Mouse (Mus musculus) midbrain, embryonic 15.5 days (tissue): ENCODE measurements at regions not wholly inside any gene's neighbourhood (a gene's known extent, or its start where the extent isn't known, plus 50 kb on each side); places are given as distances from the start of the nearest gene placed in this dataset.

ENCODE experiments used
- ATAC-seq: fragments of 200-750 bp; cut with Nextera tagmentation; replicated peaks from 2 replicates; pipeline ENCODE4 v1.8.0; 2017; ENCODE audit warnings: moderate TSS enrichment
- H3K27ac ChIP-seq: fragments of 300-500 bp; sonication (generic); 2 replicates; pipeline ENCODE4 v1.5.1; 2015; ENCODE audit warnings: mild to moderate bottlenecking, inconsistent platforms
- H3K27me3 ChIP-seq: fragments of 300-500 bp; sonication (generic); replicated peaks from 2 replicates; pipeline ENCODE4 v1.6.1; 2015; ENCODE audit warnings: inconsistent platforms
- H3K36me3 ChIP-seq: fragments of 300-500 bp; sonication (generic); replicated peaks from 2 replicates; pipeline ENCODE4 v1.6.1; 2015; ENCODE audit warnings: inconsistent platforms
- H3K4me1 ChIP-seq: fragments of 300-500 bp; sonication (generic); 2 replicates; pipeline ENCODE4 v1.6.1; 2015; ENCODE audit warnings: inconsistent platforms
- H3K4me2 ChIP-seq: fragments of 300-500 bp; sonication (generic); 2 replicates; pipeline ENCODE4 v1.6.1; 2015; ENCODE audit warnings: inconsistent platforms, mild to moderate bottlenecking, moderate library complexity
- H3K4me3 ChIP-seq: fragments of 300-500 bp; sonication (generic); 2 replicates; pipeline ENCODE4 v1.5.1; 2015; ENCODE audit warnings: mild to moderate bottlenecking, inconsistent platforms
- H3K9ac ChIP-seq: fragments of 300-500 bp; sonication (generic); 2 replicates; pipeline ENCODE4 v1.6.1; 2015; ENCODE audit warnings: mild to moderate bottlenecking, inconsistent platforms
- H3K9me3 ChIP-seq: fragments of 300-500 bp; sonication (generic); 2 replicates; pipeline ENCODE4 v1.6.1; 2016; ENCODE audit warnings: inconsistent platforms
- WGBS: fragments of 180-500 bp; shearing (Covaris S2); methylation state at CpG from one replicate; pipeline ENCODE4 v1.1.7; 2015; ENCODE audit warnings: mixed read lengths; 5-methylcytosine and 5-hydroxymethylcytosine counted together

GRCm38 (mm10) chr6:8831204-8831603 lies 52.9 kb upstream of the Ica1 start:
- peak; percentile 72; the same call in 1 of the 2 replicates for ATAC-seq
- Histone ChIP-seq H3K9ac (no peak overlapping the region), H3K4me3 (no peak overlapping the region), H3K4me2 (no peak overlapping the region), H3K27ac (no peak overlapping the region), H3K36me3 (no peaks in the 10 kb centered on the region), H3K4me1 (no peaks in the 10 kb centered on the region), H3K9me3 (no peaks in the 10 kb centered on the region), H3K27me3 (no peaks in the 10 kb centered on the region)
- 47% methylated on average over 2 of the region's 2 CpGs for WGBS

- 69% methylated on average over 1 of the region's 1 CpGs for WGBS
- Histone ChIP-seq H3K27me3 (no peaks in the 10 kb centered on the region), H3K9me3 (no peaks in the 10 kb centered on the region), H3K4me2 (no peak overlapping the region), H3K4me1 (no peaks in the 10 kb centered on the region), H3K9ac (no peak overlapping the region), H3K4me3 (no peak overlapping the region), H3K36me3 (no peaks in the 10 kb centered on the region), H3K27ac (no peak overlapping the region)
- ATAC-seq = peak; percentile 45; the same call in 1 of the 2 replicates
Measured at GRCm38 (mm10) chr6:8832924-8833323, 54.6 kb upstream of the Ica1 start.

- no peak overlapping the region for H3K4me3 ChIP-seq
- no peak overlapping the region for H3K4me2 ChIP-seq
- H3K9ac ChIP-seq = no peak overlapping the region
- H3K4me1 ChIP-seq = no peaks in the 10 kb centered on the region
- H3K27me3 ChIP-seq = no peaks in the 10 kb centered on the region
- no peaks in the 10 kb centered on the region for H3K36me3 ChIP-seq
- WGBS = 76% methylated on average over 5 of the region's 5 CpGs
- ATAC-seq = no peak
- no peaks in the 10 kb centered on the region for H3K9me3 ChIP-seq
- no peak overlapping the region for H3K27ac ChIP-seq
Measured at GRCm38 (mm10) chr6:8853657-8854056, 75.4 kb upstream of the Ica1 start.

GRCm38 (mm10) chr6:8860581-8860980 lies 82.3 kb upstream of the Ica1 start:
- no peak overlapping the region for H3K27ac ChIP-seq
- no peak for ATAC-seq
- H3K4me1 ChIP-seq = no peaks in the 10 kb centered on the region
- 91% methylated on average over 2 of the region's 2 CpGs for WGBS
- H3K9me3 ChIP-seq = no peaks in the 10 kb centered on the region
- no peak overlapping the region for H3K4me3 ChIP-seq
- no peaks in the 10 kb centered on the region for H3K27me3 ChIP-seq
- no peak overlapping the region for H3K9ac ChIP-seq
- no peaks in the 10 kb centered on the region for H3K36me3 ChIP-seq
- H3K4me2 ChIP-seq = no peak overlapping the region

GRCm38 (mm10) chr6:8863843-8864620 lies 84.2 kb upstream of the Nxph1 start:
- Histone ChIP-seq H3K4me3 (no peak overlapping the region), H3K4me1 (no peaks in the 10 kb centered on the region), H3K9me3 (no peaks in the 10 kb centered on the region), H3K4me2 (no peak overlapping the region), H3K27me3 (no peaks in the 10 kb centered on the region), H3K36me3 (no peaks in the 10 kb centered on the region), H3K9ac (no peak overlapping the region), H3K27ac (no peak overlapping the region)
- WGBS = 55% methylated on average over 8 of the region's 8 CpGs
- ATAC-seq = no peak

- H3K4me2 ChIP-seq = no peak overlapping the region
- no peaks in the 10 kb centered on the region for H3K9me3 ChIP-seq
- peak; percentile 72 for ATAC-seq
- no peaks in the 10 kb centered on the region for H3K27me3 ChIP-seq
- no peak overlapping the region for H3K9ac ChIP-seq
- WGBS = 39% methylated on average over 11 of the region's 11 CpGs
- peaks cover 11% of the 10 kb centered on the region; the same call in 1 of the 2 replicates for H3K4me1 ChIP-seq
- H3K27ac ChIP-seq = no peak overlapping the region
- H3K4me3 ChIP-seq = no peak overlapping the region
- no peaks in the 10 kb centered on the region for H3K36me3 ChIP-seq
Measured at GRCm38 (mm10) chr6:8877373-8878070, 70.7 kb upstream of the Nxph1 start.

- no peaks in the 10 kb centered on the region for H3K36me3 ChIP-seq
- H3K9me3 ChIP-seq = no peaks in the 10 kb centered on the region
- WGBS = 83% methylated on average over 4 of the region's 4 CpGs
- no peak overlapping the region for H3K9ac ChIP-seq
- H3K27ac ChIP-seq = no peak overlapping the region
- peaks cover 9% of the 10 kb centered on the region; the same call in 1 of the 2 replicates for H3K4me1 ChIP-seq
- no peak overlapping the region for H3K4me3 ChIP-seq
- ATAC-seq = 0 out of 2 replicates have a peak, but pooled peaks have one; percentile 22
- H3K4me2 ChIP-seq = no peak overlapping the region
- no peaks in the 10 kb centered on the region for H3K27me3 ChIP-seq
Measured at GRCm38 (mm10) chr6:8893665-8894064, 54.6 kb upstream of the Nxph1 start.

GRCm38 (mm10) chr6:8896097-8896496 lies 52.1 kb upstream of the Nxph1 start:
- no peak for ATAC-seq
- no peaks in the 10 kb centered on the region for H3K27me3 ChIP-seq
- no peaks in the 10 kb centered on the region for H3K9me3 ChIP-seq
- H3K4me2 ChIP-seq = no peak overlapping the region
- no peak overlapping the region for H3K4me3 ChIP-seq
- peaks cover 9% of the 10 kb centered on the region; the same call in 1 of the 2 replicates for H3K4me1 ChIP-seq
- no peak overlapping the region for H3K27ac ChIP-seq
- H3K36me3 ChIP-seq = no peaks in the 10 kb centered on the region
- H3K9ac ChIP-seq = no peak overlapping the region
- 73% methylated on average over 4 of the region's 4 CpGs for WGBS

- peaks cover 9% of the 10 kb centered on the region; the same call in 1 of the 2 replicates for H3K4me1 ChIP-seq
- H3K36me3 ChIP-seq = no peaks in the 10 kb centered on the region
- 35% methylated on average over 5 of the region's 5 CpGs for WGBS
- H3K27ac ChIP-seq = peak overlapping the region; percentile 30; the same call in 1 of the 2 replicates
- ATAC-seq = peak; percentile 77
- H3K9ac ChIP-seq = no peak overlapping the region
- no peaks in the 10 kb centered on the region for H3K27me3 ChIP-seq
- H3K4me2 ChIP-seq = no peak overlapping the region
- H3K4me3 ChIP-seq = no peak overlapping the region
- no peaks in the 10 kb centered on the region for H3K9me3 ChIP-seq
Measured at GRCm38 (mm10) chr6:8896822-8897221, 51.4 kb upstream of the Nxph1 start.

GRCm38 (mm10) chr6:8897334-8897733 lies 50.9 kb upstream of the Nxph1 start:
- Histone ChIP-seq H3K4me3 (no peak overlapping the region), H3K36me3 (no peaks in the 10 kb centered on the region), H3K9ac (no peak overlapping the region), H3K27ac (peak overlapping the region; percentile 30; the same call in 1 of the 2 replicates), H3K4me1 (peaks cover 9% of the 10 kb centered on the region; the same call in 1 of the 2 replicates), H3K9me3 (no peaks in the 10 kb centered on the region), H3K4me2 (no peak overlapping the region), H3K27me3 (no peaks in the 10 kb centered on the region)
- WGBS = 18% methylated on average over 7 of the region's 7 CpGs
- peak; percentile 76 for ATAC-seq

- Histone ChIP-seq H3K4me3 (no peak overlapping the region), H3K27me3 (no peaks in the 10 kb centered on the region), H3K9ac (no peak overlapping the region), H3K9me3 (no peaks in the 10 kb centered on the region), H3K4me1 (peaks cover 9% of the 10 kb centered on the region; the same call in 1 of the 2 replicates), H3K27ac (no peak overlapping the region), H3K4me2 (no peak overlapping the region), H3K36me3 (no peaks in the 10 kb centered on the region)
- WGBS = 62% methylated on average over 3 of the region's 3 CpGs
- no peak for ATAC-seq
Measured at GRCm38 (mm10) chr6:8898268-8898667, 50.0 kb upstream of the Nxph1 start.
